Mouse (Mus musculus) embryo, embryonic 10.5 days (tissue): ENCODE results near the gene Zdhhc22.

Experiments
- DNase-seq: peaks from one replicate; pipeline ENCODE4 v3.0.0-alpha.2; 2015; ENCODE audit warnings: low spot score

Gene Zdhhc22

GRCm38 (mm10) chr12:86989890-86990754, at the start of gene Zdhhc22:
Zdhhc22 (minus strand) TSS chr12:86990430.
- peak; percentile 67 for DNase-seq

GRCm38 (mm10) chr12:87036631-87037030, 46.4 kb upstream of the Zdhhc22 start:
- DNase-seq: no peak

GRCm38 (mm10) chr12:87031163-87031763, 41.0 kb upstream of the Zdhhc22 start:
- no peak for DNase-seq

- DNase-seq: no peak
Observed at GRCm38 (mm10) chr12:87029251-87029976, 39.2 kb upstream of the Zdhhc22 start.

- DNase-seq: no peak
Observed at GRCm38 (mm10) chr12:87028068-87028467, 37.8 kb upstream of the Zdhhc22 start.

- DNase-seq: no peak
Observed at GRCm38 (mm10) chr12:87027391-87027790, 37.2 kb upstream of the Zdhhc22 start.

- no peak for DNase-seq
Observed at GRCm38 (mm10) chr12:87026871-87027240, 36.6 kb upstream of the Zdhhc22 start.

- peak; percentile 48 for DNase-seq
Observed at GRCm38 (mm10) chr12:87026109-87026870, 36.1 kb upstream of the Zdhhc22 start.

GRCm38 (mm10) chr12:87023456-87023855, 33.2 kb upstream of the Zdhhc22 start:
- no peak for DNase-seq

- DNase-seq: no peak
Observed at GRCm38 (mm10) chr12:87022006-87022405, 31.8 kb upstream of the Zdhhc22 start.

GRCm38 (mm10) chr12:87021040-87021439, 30.8 kb upstream of the Zdhhc22 start, which contains the start of gene Tmem63c:
Tmem63c (plus strand) TSS chr12:87021340.
- DNase-seq: no peak

GRCm38 (mm10) chr12:87018756-87019155, 28.5 kb upstream of the Zdhhc22 start:
- no peak for DNase-seq

- peak; percentile 35 for DNase-seq
Observed at GRCm38 (mm10) chr12:87017041-87017440, 26.8 kb upstream of the Zdhhc22 start.

GRCm38 (mm10) chr12:87004596-87004995, 14.4 kb upstream of the Zdhhc22 start:
- no peak for DNase-seq

GRCm38 (mm10) chr12:87003606-87004005, 13.4 kb upstream of the Zdhhc22 start:
- no peak for DNase-seq

GRCm38 (mm10) chr12:87002815-87003214, 12.6 kb upstream of the Zdhhc22 start:
- DNase-seq: no peak

GRCm38 (mm10) chr12:87002209-87002608, 12.0 kb upstream of the Zdhhc22 start:
- DNase-seq: no peak

- DNase-seq: no peak
Observed at GRCm38 (mm10) chr12:87000840-87001176, 10.6 kb upstream of the Zdhhc22 start.

GRCm38 (mm10) chr12:87000151-87000839, 10.1 kb upstream of the Zdhhc22 start:
- peak; percentile 72 for DNase-seq

GRCm38 (mm10) chr12:86999283-86999820, 9.1 kb upstream of the Zdhhc22 start:
- DNase-seq: no peak

- DNase-seq: no peak
Observed at GRCm38 (mm10) chr12:86998699-86999098, 8.5 kb upstream of the Zdhhc22 start.
